Mouse (Mus musculus): ENCODE measurements around the gene Ccnt2.
A peak's percentile ranks its signal among the peaks of the same experiment; 100 is the strongest.
"Not testable (repeated sequence)": the region's sequence is repeated elsewhere in the genome, so short reads cannot be mapped to it uniquely, and the experiment has no call there.

Ccnt2 gene

DNA sequence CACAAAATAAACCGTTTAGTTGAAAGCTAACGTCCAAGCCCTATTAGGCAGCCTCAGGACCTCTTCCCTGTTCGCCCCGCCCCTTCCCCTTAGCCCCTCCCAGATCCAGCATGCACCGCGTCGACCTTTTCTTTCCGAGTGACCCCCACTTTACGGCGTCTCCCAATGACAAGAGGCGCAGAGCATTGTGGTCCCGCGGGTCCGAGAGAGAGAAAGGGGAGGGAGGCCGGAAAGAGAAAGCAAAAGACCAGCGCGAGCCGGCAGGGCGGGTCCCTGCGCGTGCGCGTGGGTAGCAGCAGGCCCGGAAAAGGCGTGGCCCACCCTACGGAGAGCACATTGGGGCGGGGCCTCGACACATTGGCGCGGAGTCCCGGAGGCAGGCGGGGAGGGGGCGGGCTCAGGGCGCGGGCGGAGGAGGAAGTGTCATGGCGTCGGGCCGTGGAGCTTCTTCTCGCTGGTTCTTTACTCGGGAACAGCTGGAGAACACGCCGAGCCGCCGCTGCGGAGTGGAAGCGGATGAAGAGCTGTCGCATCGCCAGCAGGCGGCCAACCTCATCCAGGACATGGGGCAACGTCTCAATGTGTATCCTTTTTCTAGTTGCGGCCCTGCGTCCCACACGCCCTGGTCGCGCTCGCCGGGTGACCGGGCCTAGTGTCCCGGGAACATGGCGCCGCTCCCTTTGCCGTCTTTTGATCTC, at the start of gene Ccnt2:
Gene Ccnt2, plus strand, starts transcription at position 362 of the 698 bp plus-strand sequence.
- peak; percentile 99 for DNase-seq

DNA sequence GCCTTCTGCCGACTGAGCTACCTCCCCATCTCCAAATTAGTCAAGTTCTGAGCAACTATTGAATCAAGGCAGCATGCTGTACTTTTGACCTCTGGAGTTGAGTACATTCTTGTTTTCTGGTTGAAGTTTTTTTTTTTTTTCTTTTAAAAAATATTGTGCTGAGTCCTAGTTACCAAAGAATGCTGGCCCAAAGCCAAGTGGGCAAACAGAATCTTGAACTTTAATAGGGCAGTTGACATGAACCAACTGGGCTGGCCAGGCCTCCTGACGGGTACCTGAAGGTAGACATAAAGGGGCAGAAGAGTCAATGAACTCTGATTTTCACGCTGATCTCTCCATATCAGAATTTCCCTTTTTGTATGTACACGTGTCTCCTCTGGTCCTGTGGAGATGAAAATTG, 44.9 kb upstream of the Ccnt2 start, which contains the start of gene Acmsd:
Gene Acmsd, plus strand, starts transcription at position 318 of the 400 bp plus-strand sequence.
- peak in 1 of 2 experiments; percentile 27 for DNase-seq

DNA sequence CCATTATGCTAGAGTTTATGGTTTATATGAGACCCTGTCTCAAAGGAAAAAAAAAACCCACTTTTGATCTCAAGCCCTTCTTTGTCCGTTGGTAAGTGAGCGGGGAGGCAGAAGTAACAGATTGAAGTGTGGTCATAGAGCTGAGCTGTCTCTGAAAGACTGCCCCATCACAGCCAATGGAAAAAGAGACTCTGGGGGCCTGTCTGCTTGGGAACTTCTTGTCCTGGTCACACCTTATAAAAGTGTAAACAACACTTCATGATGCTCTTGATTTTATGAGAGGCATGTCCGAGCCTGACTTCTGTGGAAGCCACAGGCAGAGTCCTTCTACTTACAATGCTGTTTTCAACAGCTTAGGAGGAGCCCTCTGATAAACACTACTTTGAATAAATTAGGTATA, 42.9 kb upstream of the Ccnt2 start:
- no peak for DNase-seq

DNA sequence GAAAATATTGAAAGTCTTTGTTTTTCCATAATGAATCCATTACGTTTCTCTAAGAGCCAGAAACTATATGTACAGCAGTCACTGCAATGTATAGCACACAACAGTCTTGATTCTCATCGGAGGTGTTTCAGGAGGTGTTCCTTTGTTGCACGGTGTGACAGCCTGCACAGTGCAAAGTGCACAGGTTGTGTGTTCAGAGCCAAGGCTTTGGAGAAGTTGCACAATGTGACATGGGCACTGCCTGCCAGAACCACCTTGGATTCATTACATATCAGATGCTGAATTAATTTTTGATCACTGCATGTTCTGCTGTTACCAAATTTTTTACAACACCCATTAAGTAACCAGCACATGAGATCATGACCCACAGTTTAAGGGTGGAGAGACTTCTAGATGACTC, 41.5 kb upstream of the Ccnt2 start:
- DNase-seq = no peak

DNA sequence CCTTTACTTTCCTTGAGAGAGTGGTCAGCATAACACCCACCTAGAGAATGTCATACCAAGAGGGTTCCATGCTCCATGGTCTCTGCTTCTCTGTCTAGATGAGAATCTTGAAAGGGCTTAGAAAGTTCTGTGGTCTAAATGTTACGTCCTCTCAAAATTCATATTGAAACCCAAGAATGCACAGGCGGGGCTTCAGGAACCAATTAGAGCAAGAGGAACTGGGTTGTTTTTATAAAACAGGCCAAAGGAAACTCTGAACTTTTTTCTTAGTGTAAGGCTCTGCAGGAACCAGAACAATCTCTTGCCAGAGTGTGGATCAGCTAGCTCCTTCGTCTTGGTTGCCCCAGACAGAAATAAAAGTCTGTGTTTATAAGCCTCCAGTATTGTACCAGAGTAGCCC, 41.1 kb upstream of the Ccnt2 start:
- DNase-seq = no peak

DNA sequence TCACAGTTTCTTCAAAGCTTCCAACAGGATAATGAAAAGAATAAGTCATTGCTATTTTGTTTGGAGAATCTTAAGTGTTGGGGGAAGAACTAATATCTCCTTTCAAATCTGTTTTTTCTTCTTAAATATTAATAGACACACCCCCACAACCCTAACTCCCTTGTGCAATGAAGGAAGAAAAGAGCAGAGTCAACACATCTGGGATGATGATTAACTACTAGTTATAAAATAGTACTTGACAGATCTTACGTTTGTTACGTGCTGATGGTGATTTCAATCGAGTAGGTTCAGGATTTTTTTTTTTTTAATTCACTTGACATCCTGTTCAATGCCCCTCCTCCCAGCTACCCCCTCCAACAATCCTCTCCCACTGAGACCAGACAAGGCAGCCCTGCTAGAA, 38.6 kb upstream of the Ccnt2 start:
- no peak for DNase-seq

DNA sequence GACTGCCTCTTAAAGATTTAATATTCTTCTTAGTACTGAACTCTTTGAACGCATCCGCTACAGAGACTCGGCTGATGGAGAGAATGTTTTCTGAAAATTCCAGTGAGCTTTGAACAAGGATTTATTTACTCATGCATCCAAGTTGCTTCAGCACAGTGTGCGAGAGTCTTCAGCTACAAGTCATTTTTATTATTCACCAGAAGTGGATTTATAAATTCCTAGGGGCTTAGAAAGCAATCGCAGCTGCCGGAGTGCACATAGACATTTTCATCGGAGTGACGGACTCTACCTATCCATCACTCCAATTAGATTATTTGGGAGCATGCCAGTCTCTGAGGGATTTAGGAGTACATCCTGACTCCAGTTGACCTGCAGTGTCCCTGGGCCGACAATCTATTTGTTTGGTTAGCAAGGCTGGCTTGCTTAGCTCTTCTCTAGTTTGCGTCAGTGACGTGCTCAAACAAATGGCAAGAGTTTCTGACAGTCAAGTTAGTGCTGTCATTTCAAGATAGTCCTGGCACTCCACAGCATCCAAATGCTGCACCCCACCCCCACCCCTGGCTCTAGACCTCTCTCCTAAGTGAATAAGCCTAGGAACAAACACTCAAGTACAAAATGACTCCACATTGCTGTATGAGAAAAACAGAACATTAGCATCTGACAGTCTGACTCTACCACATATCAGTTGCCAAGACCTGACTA, 23.4 kb upstream of the Ccnt2 start:
- no peak for DNase-seq

DNA sequence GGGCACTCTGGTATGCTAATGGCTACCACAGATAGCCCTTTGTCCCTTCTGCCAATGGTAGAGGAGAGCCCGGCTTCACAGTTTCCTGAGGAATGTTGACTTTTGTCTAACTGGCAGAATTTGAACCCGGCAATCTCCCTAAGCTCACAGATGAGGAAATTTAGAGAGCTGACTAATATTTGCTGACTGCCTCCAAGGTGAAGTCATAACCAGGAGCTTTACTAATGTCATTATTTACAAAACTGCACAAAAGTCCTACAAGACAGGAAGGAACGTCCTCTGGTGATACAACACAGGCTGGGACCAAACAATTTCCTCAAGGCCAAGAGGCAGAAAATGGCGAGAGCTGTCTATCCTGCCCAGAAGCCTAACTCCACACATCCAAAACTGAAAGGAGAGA, 18.2 kb upstream of the Ccnt2 start:
- no peak for DNase-seq

DNA sequence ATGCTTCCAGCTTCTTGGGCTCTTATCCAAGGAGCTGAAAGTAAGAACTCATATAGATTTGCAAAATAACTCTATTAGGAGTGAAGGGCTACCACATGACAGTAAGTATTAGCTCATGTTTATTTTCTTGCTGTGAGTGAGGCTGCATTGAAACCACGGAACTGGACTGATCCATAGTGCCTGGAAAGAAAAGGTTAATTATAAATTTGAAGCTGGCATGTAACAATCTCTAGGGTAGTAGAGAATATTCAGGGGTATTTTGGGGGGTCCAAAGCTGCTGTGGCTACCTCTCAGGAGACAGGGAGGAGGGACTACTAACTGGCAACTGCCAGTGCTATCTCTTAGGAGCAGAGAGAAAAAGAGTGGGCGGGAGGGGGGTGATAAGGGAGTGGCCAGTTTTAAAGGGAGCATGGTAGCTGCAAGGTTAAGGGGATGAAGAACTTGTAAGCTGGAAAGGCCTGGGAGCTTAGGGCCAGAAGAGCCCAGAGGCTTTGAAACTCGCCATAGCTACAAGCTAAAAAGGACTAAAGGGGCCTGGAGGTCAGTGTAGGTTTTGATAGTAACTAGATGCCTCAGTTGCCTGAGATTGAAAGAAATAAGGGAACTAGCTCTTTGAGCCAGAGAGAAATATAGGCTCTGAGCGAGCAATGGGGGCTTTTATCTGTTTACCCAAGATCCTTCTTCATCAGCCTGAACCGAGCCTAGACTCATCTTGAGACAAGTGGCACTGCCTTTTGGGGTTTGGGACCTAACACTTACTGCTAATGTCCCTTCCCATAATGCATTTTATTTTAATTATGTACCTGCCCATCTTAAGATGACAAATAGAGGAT, 17.4 kb upstream of the Ccnt2 start:
- no peak for DNase-seq

DNA sequence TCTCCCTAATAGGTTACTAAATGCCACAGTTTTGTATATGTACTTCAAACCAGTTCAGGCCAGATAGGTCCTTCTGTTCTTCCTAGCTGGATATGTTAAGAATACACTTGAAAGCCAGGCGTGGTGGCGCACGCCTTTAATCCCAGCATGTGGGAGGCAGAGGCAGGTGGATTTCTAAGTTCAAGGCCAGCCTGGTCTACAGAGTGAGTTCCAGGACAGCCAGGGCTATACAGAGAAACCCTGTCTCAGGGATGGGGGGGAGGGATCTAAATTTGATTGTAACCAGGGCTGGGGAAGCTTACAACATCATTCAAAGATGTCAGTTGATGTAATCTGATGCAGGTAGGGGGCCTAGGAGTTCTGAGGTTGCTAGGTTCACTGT, 16.8 kb upstream of the Ccnt2 start:
- not testable (repeated sequence) for DNase-seq

DNA sequence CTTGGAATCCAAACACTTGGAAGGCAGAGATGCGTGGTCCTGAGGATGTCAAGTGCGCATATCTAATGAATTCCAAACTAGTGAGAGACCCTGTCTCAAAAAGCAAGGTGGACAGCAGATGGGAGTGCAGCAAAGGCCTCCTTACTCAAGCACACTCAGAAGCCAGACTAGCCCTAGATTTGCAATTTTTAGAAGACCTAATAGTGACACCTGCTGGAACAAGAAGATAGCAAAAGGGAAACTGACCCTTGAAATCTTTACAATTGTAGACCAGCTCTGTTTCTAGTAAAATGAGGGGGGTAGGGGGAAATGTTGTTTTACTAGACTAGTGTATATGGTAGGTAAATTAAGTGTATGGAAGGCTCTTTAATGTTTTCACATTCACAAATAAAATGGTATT, 8.5 kb upstream of the Ccnt2 start:
- DNase-seq = no peak

DNA sequence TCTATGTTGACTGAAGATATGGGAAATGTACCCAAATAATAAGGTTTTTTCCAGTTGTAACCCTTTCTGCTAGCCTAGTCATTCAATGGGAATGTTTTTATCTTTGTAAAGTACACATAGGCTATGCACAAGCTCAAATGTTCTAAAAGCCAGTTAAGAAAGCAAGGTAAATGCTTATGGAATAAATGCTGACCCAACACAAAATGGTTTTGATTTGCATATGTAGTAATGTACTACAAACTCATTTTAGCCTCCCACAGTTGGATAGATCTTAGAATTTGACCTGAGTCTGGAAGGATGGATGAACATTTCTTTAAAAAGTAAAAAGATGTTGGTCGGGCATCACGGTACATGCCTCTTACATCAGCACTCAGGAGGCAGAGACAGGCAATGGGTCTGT, 7.2 kb upstream of the Ccnt2 start:
- no peak for DNase-seq

DNA sequence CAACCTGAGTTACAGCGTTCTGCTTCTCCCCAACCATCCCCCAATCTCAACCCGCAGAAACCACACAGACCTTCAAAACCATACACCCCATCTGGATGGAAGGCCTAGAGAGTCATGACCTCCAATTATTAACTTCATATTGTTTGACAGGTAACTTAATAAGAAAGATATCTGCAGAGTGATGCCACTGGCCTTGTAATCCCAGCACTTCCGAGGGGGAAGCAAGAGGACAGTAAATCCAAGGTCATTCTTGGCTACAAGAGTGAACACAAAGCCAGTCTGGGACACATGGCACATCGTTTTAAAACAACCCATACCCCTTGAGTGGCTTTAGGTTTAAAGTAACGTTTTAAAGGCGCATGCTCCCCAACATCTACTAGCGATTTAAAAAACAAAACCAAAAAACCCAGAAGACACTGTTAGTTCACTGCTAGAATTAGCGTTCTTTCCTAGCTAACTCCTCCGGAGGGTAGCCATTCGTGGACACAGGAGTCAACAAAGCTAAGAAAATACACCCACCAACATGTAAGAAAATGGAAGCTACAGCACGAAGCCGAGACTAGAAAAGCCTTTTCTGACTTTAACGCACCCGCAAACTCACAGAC, 664 bp upstream of the Ccnt2 start:
- no peak for DNase-seq

DNA sequence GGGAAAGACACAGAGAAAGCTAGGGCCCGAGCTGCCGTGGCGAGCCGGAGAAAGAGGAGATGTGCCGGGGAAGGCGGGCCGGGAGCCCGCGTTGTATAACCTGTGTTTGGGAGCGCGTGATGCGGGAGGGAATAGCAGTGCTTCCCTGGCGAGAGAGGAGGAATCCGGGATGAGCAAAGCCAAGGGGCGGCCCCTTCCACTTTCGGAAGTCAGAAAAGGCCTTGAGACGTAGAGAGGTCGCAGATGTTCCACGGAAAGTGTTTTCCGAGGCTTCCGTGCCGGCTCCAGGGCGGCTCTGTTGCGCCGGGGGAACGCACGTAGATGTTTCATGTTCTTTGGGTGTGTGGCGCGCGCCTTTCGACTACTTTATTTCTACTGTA, 527 bp downstream of the Ccnt2 start:
- peak; percentile 52 to 60 for DNase-seq

DNA sequence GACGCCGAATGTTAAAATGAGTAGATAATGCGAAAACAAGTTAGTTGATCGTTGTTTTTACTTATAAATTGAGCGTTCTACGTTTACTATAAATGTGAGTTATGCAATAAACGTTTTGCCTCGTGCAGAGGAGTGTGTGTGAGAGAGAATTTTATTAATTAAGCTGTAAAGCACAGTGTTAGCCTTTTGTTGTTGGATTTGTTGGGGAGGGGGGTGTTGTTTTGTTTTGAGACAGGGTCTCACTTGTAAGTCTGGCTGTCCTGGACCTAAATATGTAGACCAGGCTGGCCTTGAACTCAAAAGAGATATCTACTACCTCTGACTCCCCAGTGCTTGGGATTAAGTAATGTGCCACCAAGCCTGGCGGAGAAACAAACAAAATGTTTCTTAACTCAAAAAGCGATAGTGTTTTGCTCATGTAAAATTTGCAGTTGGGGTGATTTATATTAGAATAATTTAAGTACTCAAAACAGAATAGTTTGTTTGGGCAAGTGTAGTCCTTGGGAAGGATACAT, 1.3 kb downstream of the Ccnt2 start:
- DNase-seq = no peak

DNA sequence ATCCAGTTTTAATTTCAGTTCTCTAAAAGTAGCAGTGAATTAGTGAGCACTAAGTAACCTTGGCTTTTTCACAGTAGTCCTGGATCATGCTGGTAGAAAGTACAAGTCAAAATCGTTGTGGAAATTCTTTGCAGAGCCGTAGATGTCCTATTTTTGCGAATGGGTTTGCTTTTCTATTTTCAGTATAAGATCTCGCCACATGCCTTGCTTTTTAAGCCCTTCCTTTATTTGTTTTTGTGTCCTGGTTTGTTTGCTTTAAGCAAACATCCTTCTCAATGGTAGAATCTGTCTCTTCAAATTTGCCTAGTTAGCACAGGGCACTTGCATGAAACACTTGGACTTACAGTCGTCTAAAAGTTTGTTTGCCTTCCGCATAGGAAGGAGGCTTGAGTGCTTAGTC, 2.3 kb downstream of the Ccnt2 start:
- no peak for DNase-seq

DNA sequence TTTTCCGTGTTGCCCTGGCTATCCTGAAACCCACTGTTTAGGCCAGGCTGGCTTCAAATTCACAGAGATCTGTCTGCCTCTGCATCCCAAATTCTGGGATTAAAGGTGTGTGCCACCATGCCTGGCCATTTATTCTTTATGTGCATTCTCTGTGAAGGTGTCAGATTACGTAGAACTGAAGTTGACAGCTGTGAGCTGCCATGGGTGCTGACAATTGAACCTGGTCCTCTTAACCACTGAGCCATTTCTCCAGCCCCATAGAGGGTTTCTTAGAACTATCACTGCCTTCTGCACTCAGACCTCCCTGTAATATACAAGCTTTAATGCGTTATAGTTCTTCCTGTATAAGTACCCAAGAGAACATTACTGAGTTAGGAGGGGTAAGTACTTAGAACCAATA, 4.6 kb downstream of the Ccnt2 start:
- no peak for DNase-seq

DNA sequence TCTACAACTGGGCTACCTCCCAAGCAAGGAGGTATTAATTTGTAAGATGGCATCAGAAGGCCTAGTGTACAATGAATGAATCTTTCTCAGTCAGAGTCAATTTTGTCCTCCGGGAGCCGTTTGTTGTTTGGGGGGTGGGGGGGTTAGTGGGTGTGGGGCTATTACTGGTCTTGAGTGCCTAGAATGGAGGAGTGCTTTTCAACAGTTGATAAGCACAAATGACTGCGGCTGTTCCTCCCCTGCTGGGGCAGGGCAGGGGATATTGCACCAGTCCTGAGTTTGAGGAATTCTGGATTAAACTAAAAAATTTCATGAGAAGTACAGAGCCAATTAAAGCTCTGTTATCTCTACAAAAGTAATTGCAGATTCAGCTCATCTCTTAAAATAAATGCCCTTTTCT, 6.2 kb downstream of the Ccnt2 start:
- no peak for DNase-seq

DNA sequence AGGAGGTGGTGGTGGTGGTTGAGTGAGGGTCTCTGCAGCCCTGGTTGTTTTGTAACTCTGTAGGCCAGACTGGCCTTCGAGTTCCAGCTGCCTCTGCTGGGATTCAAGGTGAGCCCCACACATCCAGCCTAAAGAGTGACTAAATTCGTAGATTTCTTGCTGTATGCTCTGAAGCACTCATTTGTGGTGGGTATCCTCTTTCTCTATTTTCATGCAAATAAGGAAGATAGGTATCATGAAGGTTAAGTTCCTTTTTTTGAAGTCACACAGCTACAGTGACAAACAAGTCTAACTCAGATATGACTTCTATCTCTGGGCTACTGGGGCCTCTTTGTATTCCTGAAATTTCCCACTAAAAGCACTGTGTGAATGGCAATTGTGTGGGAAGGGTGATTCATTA, 6.9 kb downstream of the Ccnt2 start:
- no peak for DNase-seq

DNA sequence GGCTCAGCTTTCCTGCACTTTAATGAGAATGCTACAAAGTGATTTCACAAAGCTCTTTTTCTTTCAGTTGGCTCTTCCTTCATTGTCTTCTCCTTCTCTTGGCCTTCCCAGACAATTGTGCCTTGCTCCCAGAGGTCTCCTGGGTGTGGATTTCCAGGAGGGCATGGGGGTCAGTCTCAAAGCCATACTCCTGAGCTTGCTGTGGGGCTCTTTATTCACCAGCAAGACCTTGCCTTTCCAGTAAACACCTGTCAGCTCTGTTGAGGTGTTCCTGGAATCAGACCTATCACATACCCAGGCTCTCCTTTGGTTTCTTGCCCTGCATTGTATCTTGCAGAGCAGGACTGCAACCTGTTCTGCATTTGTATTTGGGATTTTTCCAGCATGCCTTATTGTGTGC, 9.9 kb downstream of the Ccnt2 start:
- no peak for DNase-seq

DNA sequence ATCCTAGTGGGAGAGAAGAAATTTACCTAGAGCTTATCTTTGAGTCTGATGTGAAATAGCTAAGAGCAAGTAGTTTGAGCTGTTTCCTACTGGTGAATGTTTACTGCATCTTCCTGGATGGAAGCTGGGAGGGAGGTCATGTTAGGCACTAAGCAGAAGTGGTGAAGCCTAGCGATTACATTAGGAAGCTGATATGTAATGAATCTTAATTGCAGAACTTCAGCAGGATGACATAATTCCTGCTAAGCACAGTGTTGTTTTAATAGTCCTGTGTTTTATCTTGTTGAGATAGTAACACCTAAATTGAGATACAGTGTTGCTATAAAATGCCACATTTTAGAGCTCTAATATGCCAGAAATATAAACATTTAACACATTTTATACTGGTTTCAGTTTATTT, 11.9 kb downstream of the Ccnt2 start:
- DNase-seq = no peak

DNA sequence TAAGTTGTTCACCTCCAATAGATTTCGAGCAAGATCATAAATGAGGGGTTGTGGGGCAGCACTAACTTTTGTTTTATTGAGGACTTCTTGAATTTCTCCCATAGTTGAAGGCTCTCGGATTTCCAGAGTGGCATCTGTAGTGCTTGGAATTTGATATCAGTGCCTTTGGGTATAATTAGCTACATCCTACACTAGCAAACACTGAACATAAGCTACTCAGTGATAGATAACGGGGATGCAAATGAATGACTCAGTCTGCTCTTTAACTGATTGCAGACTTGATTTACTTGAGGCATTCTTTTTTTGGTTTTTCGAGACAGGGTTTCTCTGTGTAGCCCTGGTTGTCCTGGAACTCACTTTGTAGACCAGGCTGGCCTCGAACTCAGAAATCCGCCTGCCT, 15.0 kb downstream of the Ccnt2 start:
- DNase-seq = no peak

DNA sequence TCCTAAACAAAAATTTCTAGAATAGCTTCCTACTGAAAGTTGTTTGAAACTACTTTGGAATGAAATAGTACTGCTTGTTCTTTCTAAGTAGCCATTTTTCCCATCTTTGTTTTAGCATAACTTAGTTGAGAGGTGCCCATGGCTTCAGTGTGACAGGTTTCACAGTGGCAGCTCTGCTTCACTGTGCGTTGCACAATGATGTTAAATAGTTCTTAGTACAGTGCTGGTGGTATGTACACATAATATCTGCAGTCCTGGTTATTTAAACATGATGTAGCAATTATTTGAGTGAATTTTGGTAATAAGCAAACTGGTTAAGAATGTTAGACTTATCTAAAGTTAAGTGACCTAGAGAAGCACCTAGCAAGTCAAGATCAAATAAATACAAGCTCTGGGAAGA, 19.5 kb downstream of the Ccnt2 start:
- DNase-seq = no peak
